Mouse (Mus musculus): Measurements from ENCODE around the gene Shld2. TPM values are rescaled to one million over a fixed set of nuclear protein-coding genes. Genes with fewer than 3 reads are reported as not detected.
A peak's percentile ranks its signal among the peaks of the same experiment; 100 is the strongest.

The Shld2 gene
- polyA plus RNA-seq, 1 experiment = 26.7 TPM

DNA sequence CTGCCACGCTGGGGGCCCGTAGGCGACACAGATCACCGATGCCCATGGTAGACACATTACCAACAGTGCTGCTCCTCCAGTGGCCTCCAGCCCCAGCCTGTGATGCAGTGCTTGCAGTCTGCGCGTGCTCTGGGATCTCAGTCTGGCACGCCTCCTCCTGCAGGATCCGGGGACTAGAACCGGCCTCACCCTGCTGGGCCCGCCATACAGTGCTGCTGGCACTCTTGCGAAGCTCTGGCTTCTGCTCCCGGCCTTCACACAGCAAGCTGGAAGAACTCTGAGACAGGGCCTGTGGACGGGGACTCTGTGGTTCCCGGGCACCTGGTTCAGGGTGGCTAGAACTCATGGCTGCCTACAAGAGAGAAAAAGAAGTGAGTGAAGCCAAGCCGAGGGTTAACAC, 114.8 kb downstream of the Shld2 start:
- TF ChIP-seq EP300 (IDR thresholded peaks at IDR 0.05; ENCODE audit: insufficient read depth, low read depth, low read length) (no peak), CTCF (IDR thresholded peaks at IDR 0.05; ENCODE audit: low read depth, low read length) (no peak), POLR2A (IDR thresholded peaks at IDR 0.05; ENCODE audit: insufficient read depth, low read length) (no peak)
- no peaks in the 10 kb centered on the region for H3K9me3 ChIP-seq (replicated peaks; ENCODE audit: control insufficient read depth, insufficient read depth, low read length, poor library complexity, severe bottlenecking)
- no peak overlapping the region for H3K27ac ChIP-seq (ENCODE audit: insufficient read depth, low read length)
- H3K27me3 ChIP-seq (ENCODE audit: control insufficient read depth, insufficient read depth, low read length, poor library complexity, severe bottlenecking) = no peaks in the 10 kb centered on the region
- peaks cover 3% of the 10 kb centered on the region for H3K4me1 ChIP-seq (ENCODE audit: control insufficient read depth, insufficient read depth, low read length)
- H3K36me3 ChIP-seq (ENCODE audit: control insufficient read depth, insufficient read depth, low read length, poor library complexity, severe bottlenecking) = no peaks in the 10 kb centered on the region
- no peak overlapping the region for H3K4me3 ChIP-seq (ENCODE audit: low read depth, low read length)
- no peak overlapping the region for H3K9ac ChIP-seq (ENCODE audit: low read depth, poor library complexity, severe bottlenecking)

DNA sequence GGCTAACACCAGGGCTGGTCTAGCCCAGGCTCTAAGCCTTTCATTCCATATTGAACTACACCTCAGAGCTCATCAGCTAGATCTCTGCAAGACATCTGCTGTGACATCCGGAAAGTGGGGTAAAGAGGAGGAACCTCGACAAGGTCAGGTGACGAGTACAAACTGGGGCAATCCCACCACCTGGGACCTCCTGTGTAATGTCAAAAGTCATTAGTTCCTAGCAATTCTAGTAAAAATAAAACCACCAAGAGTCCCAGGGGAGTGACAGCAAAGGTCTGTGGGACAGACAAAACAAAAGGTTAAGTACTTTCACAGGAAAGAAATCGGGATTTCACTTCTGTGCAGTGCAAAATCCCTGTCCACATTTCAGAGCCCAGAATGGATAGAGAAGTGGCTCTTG, 116.4 kb downstream of the Shld2 start:
- H3K4me3 ChIP-seq (ENCODE audit: low read depth, low read length) = no peak overlapping the region
- H3K27ac ChIP-seq (ENCODE audit: insufficient read depth, low read length) = no peak overlapping the region
- no peaks in the 10 kb centered on the region for H3K9me3 ChIP-seq (replicated peaks; ENCODE audit: control insufficient read depth, insufficient read depth, low read length, poor library complexity, severe bottlenecking)
- no peak overlapping the region for H3K9ac ChIP-seq (ENCODE audit: low read depth, poor library complexity, severe bottlenecking)
- TF ChIP-seq POLR2A (IDR thresholded peaks at IDR 0.05; ENCODE audit: insufficient read depth, low read length) (no peak), CTCF (IDR thresholded peaks at IDR 0.05; ENCODE audit: low read depth, low read length) (no peak), EP300 (IDR thresholded peaks at IDR 0.05; ENCODE audit: insufficient read depth, low read depth, low read length) (no peak)
- H3K36me3 ChIP-seq (ENCODE audit: control insufficient read depth, insufficient read depth, low read length, poor library complexity, severe bottlenecking) = no peaks in the 10 kb centered on the region
- H3K27me3 ChIP-seq (ENCODE audit: control insufficient read depth, insufficient read depth, low read length, poor library complexity, severe bottlenecking) = no peaks in the 10 kb centered on the region
- H3K4me1 ChIP-seq (ENCODE audit: control insufficient read depth, insufficient read depth, low read length) = peaks cover 4% of the 10 kb centered on the region

DNA sequence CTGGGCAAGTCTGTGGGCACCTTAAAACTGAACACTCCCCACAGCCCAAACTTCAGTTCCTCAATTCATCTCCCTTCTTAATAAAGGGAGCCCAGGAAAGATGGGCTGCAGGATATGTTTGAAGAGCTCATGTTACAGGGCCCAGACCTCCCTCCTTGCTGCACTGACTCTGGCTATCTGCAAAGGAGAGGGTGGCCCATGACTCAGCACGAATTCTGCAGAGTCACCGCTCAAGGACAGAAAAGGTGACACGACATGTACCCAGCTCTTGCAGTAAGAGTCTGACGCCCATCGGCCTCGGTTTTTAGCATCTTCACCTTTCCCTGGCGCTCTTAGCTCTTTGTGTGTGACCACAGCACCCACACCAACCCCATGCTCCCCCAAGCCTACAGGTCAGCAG, 119.9 kb downstream of the Shld2 start:
- no peaks in the 10 kb centered on the region for H3K27me3 ChIP-seq (ENCODE audit: control insufficient read depth, insufficient read depth, low read length, poor library complexity, severe bottlenecking)
- no peaks in the 10 kb centered on the region for H3K9me3 ChIP-seq (replicated peaks; ENCODE audit: control insufficient read depth, insufficient read depth, low read length, poor library complexity, severe bottlenecking)
- no peak for TF ChIP-seq CTCF (IDR thresholded peaks at IDR 0.05; ENCODE audit: low read depth, low read length)
- no peak for TF ChIP-seq POLR2A (IDR thresholded peaks at IDR 0.05; ENCODE audit: insufficient read depth, low read length)
- peak; percentile 83 for TF ChIP-seq EP300 (IDR thresholded peaks at IDR 0.05; ENCODE audit: insufficient read depth, low read depth, low read length)
- H3K4me1 ChIP-seq (ENCODE audit: control insufficient read depth, insufficient read depth, low read length) = peaks cover 4% of the 10 kb centered on the region
- H3K27ac ChIP-seq (ENCODE audit: insufficient read depth, low read length) = no peak overlapping the region
- H3K4me3 ChIP-seq (ENCODE audit: low read depth, low read length) = no peak overlapping the region
- no peak overlapping the region for H3K9ac ChIP-seq (ENCODE audit: low read depth, poor library complexity, severe bottlenecking)
- no peaks in the 10 kb centered on the region for H3K36me3 ChIP-seq (ENCODE audit: control insufficient read depth, insufficient read depth, low read length, poor library complexity, severe bottlenecking)

DNA sequence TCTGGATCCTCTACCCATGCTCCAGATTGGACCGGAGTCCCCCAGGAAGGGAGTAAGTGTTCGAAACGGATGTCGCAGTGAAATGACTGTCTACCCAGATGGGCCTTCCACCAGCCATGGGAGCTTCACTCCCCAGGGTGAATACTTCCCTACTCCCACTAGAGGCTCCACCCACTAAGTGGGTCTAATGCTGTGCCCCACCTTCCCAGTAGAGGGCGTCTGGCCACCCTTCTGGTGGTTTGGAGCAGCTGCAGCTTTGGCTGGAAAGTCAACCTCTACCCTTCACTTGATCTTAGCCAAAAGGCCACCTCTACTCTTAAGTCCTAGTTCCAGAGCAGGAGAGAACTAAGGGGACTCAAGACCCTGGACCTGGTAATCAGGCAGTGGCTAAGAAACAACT, 121.7 kb downstream of the Shld2 start:
- Histone ChIP-seq H3K9me3 (replicated peaks; ENCODE audit: control insufficient read depth, insufficient read depth, low read length, poor library complexity, severe bottlenecking) (no peaks in the 10 kb centered on the region), H3K4me3 (ENCODE audit: low read depth, low read length) (no peak overlapping the region), H3K36me3 (ENCODE audit: control insufficient read depth, insufficient read depth, low read length, poor library complexity, severe bottlenecking) (no peaks in the 10 kb centered on the region), H3K27ac (ENCODE audit: insufficient read depth, low read length) (no peak overlapping the region), H3K4me1 (ENCODE audit: control insufficient read depth, insufficient read depth, low read length) (peaks cover 4% of the 10 kb centered on the region), H3K9ac (ENCODE audit: low read depth, poor library complexity, severe bottlenecking) (no peak overlapping the region), H3K27me3 (ENCODE audit: control insufficient read depth, insufficient read depth, low read length, poor library complexity, severe bottlenecking) (no peaks in the 10 kb centered on the region)
- TF ChIP-seq EP300 (IDR thresholded peaks at IDR 0.05; ENCODE audit: insufficient read depth, low read depth, low read length) (no peak), CTCF (IDR thresholded peaks at IDR 0.05; ENCODE audit: low read depth, low read length) (peak; percentile 88), POLR2A (IDR thresholded peaks at IDR 0.05; ENCODE audit: insufficient read depth, low read length) (no peak)

Other genes starting within 250 kb of the Shld2 start
- gene Anxa8, start 224.5 kb downstream of the Shld2 start, polyA plus RNA-seq (2011; ENCODE audit: insufficient read depth, insufficient read length, low read depth, missing spikeins) = 23.3 and 24.6 TPM in 2 replicates
- not detected in 2 replicates for gene A630023A22Rik, start 207.7 kb downstream of the Shld2 start, polyA plus RNA-seq (2011; ENCODE audit: insufficient read depth, insufficient read length, low read depth, missing spikeins)
- gene Npy4r, start 158.0 kb downstream of the Shld2 start, polyA plus RNA-seq (2011; ENCODE audit: insufficient read depth, insufficient read length, low read depth, missing spikeins) = not detected in 2 replicates
- 1.1 and 1.3 TPM in 2 replicates for gene Gprin2, start 108.8 kb downstream of the Shld2 start, polyA plus RNA-seq (2011; ENCODE audit: insufficient read depth, insufficient read length, low read depth, missing spikeins)
- 0.31 TPM in 1 of 2 replicates, not detected in the other for gene Syt15, start 90.9 kb downstream of the Shld2 start, polyA plus RNA-seq (2011; ENCODE audit: insufficient read depth, insufficient read length, low read depth, missing spikeins)
- 285 and 305 TPM in 2 replicates for gene Glud1, start 234 bp upstream of the Shld2 start, polyA plus RNA-seq (2011; ENCODE audit: insufficient read depth, insufficient read length, low read depth, missing spikeins)
- 3.5 and 5.7 TPM in 2 replicates for gene Fam25c, start 44.9 kb upstream of the Shld2 start, polyA plus RNA-seq (2011; ENCODE audit: insufficient read depth, insufficient read length, low read depth, missing spikeins)
- 2.2 and 3.2 TPM in 2 replicates for gene Sncg, start 64.3 kb upstream of the Shld2 start, polyA plus RNA-seq (2011; ENCODE audit: insufficient read depth, insufficient read length, low read depth, missing spikeins)
- gene Mmrn2, start 65.0 kb upstream of the Shld2 start, polyA plus RNA-seq (2011; ENCODE audit: insufficient read depth, insufficient read length, low read depth, missing spikeins) = 1.3 and 1.7 TPM in 2 replicates
- gene Bmpr1a, start 192.8 kb upstream of the Shld2 start, polyA plus RNA-seq (2011; ENCODE audit: insufficient read depth, insufficient read length, low read depth, missing spikeins) = 75.3 and 75.4 TPM in 2 replicates
- gene 9230112D13Rik, start 212.3 kb upstream of the Shld2 start, polyA plus RNA-seq (2011; ENCODE audit: insufficient read depth, insufficient read length, low read depth, missing spikeins) = not detected in 2 replicates

All from ES-Bruce4 (cell line).